Mouse (Mus musculus) heart, adult 8-10 months (tissue): ENCODE data around the gene Rtl8b. TPM values are rescaled to one million over a fixed set of nuclear protein-coding genes. Genes with fewer than 3 reads are reported as not detected.

Source experiments
- total RNA-seq, 4 experiments: library from RNA; stranded (reverse); gene quantifications; 2 replicates each; pipeline ENCODE4 v1.2.4; 2022

The Rtl8b gene
- total RNA-seq, 4 experiments from 2014 or later, result 67.6 to 113 (median 90.3) TPM

Other genes with a start within 250 kb of the Rtl8b start
- gene Etd, start 235.5 kb downstream of the Rtl8b start, total RNA-seq, result not detected
- gene Rtl8c, start 62.4 kb downstream of the Rtl8b start, total RNA-seq, result 10 to 100 TPM; 15.6 to 25.5 (median 19.3) TPM
- gene Gm14597, start 61.4 kb downstream of the Rtl8b start, total RNA-seq, result not detected
- 100 to 1,000 TPM; 123 to 154 (median 145) TPM for gene Rtl8a, start 26.7 kb downstream of the Rtl8b start, total RNA-seq
- gene 4930502E18Rik, start 54.4 kb upstream of the Rtl8b start, total RNA-seq, result not detected
- gene 1700013H16Rik, start 87.4 kb upstream of the Rtl8b start, total RNA-seq, result not detected
- not detected for gene Zfp36l3, start 106.0 kb upstream of the Rtl8b start, total RNA-seq
- 1 to 10 TPM; 1.3 to 2.1 (median 1.6) TPM for gene Xlr, start 127.3 kb upstream of the Rtl8b start, total RNA-seq